Mouse (Mus musculus): Measurements from ENCODE around the gene Prm3.

The Prm3 gene

DNA sequence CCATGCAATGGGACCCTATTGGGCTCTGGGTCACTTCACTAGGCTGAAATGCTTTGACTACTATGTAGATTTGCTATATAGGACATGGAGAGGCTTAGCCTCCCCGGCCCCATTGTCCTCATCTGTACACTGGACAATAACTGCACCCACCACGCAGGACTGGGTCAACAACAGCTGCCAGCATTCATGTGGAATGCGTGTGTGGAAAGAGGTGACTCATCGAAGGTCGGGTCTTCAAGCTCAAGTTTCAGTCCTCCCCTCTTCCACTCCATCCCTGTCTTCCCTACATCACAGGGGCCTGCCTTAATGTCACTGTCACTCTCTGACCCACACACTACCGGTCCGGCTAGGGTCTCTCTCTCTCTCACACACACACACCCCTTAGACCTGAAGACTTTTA lies 14.4 kb downstream of the Prm3 start:
- in situ Hi-C loops (cut with MboI, MseI) = no loop called here

- in situ Hi-C loops (cut with MboI, MseI) = loop anchor here in 1 of 2 experiments (5.0 kb wide), 1 partner anchor 112 kb away; no protein-coding TSS in a partner anchor
Measured at GRCm38 (mm10) chr16:10774726-10775125, 16.0 kb downstream of the Prm3 start.

DNA sequence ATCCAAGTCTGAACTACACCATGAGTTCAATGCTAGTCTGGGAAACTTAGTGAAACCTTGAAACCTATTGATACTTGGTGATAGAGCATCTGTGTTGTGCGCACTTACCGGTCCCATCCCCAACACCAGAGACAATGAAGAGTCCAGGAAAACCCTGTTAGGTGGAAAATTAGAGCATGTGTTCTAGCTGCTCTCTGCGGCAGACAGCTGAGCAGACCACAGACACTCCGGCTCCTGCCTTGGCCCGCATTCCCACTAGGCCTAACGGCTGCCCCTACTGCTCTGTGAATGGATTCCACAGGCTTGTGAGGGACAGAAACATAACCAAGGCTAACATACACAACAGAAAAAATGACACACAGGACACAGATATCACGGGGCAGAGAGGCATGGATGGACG lies 17.2 kb downstream of the Prm3 start:
- in situ Hi-C loops (cut with MboI, MseI) = loop anchor here in 1 of 2 experiments (5.0 kb wide), 1 partner anchor 111 kb away; no protein-coding TSS in a partner anchor

- in situ Hi-C loops (cut with MboI, MseI) = loop anchor here in 1 of 2 experiments (5.0 kb wide), 1 partner anchor 110 kb away; no protein-coding TSS in a partner anchor
Measured at GRCm38 (mm10) chr16:10771769-10772510, 18.8 kb downstream of the Prm3 start.

- in situ Hi-C loops (cut with MboI, MseI) = loop anchor here in 1 of 2 experiments (5.0 kb wide), 1 partner anchor 108 kb away; no protein-coding TSS in a partner anchor
Measured at GRCm38 (mm10) chr16:10770531-10771325, 20.0 kb downstream of the Prm3 start.

- in situ Hi-C loops (cut with MboI, MseI) = loop anchor here in 1 of 2 experiments (5.0 kb wide), 1 partner anchor 107 kb away; no protein-coding TSS in a partner anchor
Measured at GRCm38 (mm10) chr16:10769661-10770060, 21.1 kb downstream of the Prm3 start.

- in situ Hi-C loops (cut with MboI, MseI) = no loop called here
Measured at GRCm38 (mm10) chr16:10768821-10769220, 21.9 kb downstream of the Prm3 start.

- in situ Hi-C loops (cut with MboI, MseI) = no loop called here
Measured at GRCm38 (mm10) chr16:10767158-10767557, 23.6 kb downstream of the Prm3 start.

- in situ Hi-C loops (cut with MboI, MseI) = no loop called here
Measured at GRCm38 (mm10) chr16:10764323-10764722, 26.4 kb downstream of the Prm3 start.

GRCm38 (mm10) chr16:10763540-10764264 lies 27.0 kb downstream of the Prm3 start:
- in situ Hi-C loops (cut with MboI, MseI) = no loop called here

DNA sequence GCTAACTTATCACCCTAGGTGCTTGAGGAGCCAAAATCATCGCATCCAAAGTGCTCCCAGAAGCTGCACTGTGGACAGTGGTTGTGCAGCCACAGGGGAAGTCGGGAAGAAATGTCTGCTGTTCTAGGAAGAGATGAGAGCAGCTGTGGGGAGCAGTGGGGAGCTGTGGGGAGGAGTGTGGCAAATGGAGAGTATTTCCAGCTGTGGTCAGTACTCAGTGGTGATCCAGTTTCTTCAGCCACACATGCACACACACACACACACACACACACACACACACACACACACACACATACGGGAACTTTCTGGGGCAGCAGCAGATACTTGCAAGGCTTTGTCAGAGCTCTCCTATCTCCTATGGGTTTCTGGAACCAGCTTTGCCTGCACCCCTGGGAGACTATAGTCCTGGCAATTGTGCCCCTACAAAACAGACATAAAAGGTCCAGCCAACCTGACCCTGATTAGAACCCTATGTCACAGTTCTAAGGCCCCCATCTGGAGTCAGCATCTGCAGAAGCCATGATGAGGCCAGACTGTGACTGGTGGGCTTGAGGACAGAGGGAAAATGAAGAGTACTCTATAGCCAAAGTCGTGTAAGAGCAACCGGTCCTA lies 28.0 kb downstream of the Prm3 start:
- in situ Hi-C loops (cut with MboI, MseI) = no loop called here

DNA sequence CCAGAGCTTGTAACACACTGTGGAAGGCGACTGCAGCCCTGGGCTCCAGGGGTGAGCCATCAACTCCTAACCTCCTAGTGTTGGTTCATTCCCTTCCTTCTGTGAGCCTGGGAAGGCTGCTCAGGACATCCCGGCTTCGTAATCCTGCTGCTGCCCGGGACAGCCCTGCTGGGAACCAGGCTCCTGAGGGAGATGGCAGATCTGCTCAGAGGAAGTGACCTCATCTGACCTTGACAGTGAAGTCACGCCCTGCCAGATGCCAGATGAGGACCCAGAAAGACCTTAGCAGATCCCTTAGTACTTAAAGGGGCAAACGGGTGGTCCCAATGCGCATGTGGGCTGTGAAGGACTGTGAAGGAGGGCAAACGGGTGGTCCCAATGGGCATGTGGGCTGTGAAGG lies 29.5 kb downstream of the Prm3 start:
- in situ Hi-C loops (cut with MboI, MseI) = no loop called here

DNA sequence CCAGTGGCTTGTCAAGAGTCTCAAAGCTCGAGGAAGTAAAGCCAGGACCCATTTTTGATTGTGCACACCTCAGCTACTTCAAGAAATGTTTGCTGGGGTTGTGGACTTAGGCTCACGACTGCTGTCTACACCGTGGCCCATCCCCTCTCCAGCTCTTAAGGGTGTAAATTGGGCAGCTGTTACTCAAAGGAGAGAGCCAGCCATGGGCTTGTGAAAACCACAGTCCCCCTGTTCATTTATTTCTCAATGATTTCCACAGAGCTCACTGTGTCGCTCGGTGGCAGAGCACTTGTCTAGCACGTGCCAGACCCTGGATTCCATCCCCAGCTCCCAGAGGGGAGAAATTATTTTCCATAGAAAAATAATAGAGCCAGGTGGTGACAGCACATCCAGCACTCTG lies 34.5 kb downstream of the Prm3 start:
- in situ Hi-C loops (cut with MboI, MseI) = loop anchor here in 1 of 2 experiments (5.0 kb wide), 1 partner anchor 701 kb away; no protein-coding TSS in a partner anchor

DNA sequence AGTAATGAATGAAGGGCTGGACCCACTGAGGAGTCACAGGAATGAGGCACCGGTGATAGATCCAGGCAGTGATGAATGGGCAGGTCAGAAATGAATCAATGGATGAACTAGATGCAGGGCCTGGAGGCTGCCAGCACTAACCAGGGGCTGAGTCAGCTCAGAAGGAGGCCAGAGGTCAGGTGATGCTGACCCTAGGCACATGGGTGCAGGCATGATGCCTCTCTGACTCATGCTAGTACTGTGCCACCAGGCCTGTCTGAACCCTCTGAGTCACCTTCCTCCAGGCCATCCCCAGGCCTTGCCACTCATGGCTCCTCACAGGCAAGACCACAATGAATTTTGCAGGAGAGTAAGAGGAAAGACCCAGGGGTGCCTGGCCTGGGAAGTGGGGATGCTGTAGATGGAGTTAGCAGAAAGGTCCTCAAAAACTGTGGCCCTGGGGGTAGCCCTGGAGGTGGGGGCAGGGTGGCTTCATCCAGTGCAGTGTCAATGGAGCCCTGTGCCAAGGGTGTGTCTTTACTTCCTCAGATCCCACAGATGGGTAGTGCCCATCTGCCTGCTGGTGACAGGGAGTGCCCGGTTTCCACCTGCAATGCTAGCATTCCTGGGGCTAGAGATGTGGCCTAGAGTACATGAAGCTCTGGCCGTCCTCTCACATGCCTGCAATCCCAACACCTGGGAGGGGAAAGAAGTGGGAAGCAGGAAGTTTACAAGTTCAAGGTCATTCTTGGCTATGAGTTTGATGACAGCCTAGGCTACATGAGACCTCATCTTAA lies 36.0 kb downstream of the Prm3 start:
- in situ Hi-C loops (cut with MboI, MseI) = loop anchor here in 1 of 2 experiments (5.0 kb wide), 1 partner anchor 703 kb away; no protein-coding TSS in a partner anchor

- in situ Hi-C loops (cut with MboI, MseI) = loop anchor here in 1 of 2 experiments (5.0 kb wide), 1 partner anchor 32 kb away; no protein-coding TSS in a partner anchor
Measured at GRCm38 (mm10) chr16:10749824-10750223, 40.9 kb downstream of the Prm3 start.

GRCm38 (mm10) chr16:10749226-10749625 lies 41.5 kb downstream of the Prm3 start:
- in situ Hi-C loops (cut with MboI, MseI) = loop anchor here in 1 of 2 experiments (5.0 kb wide), 1 partner anchor 33 kb away; no protein-coding TSS in a partner anchor

GRCm38 (mm10) chr16:10741082-10741481 lies 49.6 kb downstream of the Prm3 start:
- in situ Hi-C loops (cut with MboI, MseI) = no loop called here
